Mouse (Mus musculus): ENCODE measurements around the gene Ifitm2.

- no peak for TF ChIP-seq CTCF (IDR thresholded peaks at IDR 0.05; ENCODE audit: borderline replicate concordance, insufficient read depth, low read depth, low read length)
- TF ChIP-seq POLR2A (IDR thresholded peaks at IDR 0.05; ENCODE audit: borderline replicate concordance, insufficient read depth, low read length) = no peak
Observed at GRCm38 (mm10) chr7:140966921-140967320, 11.1 kb upstream of the Ifitm2 start, which contains the start of gene Ifitm1.
